Mouse (Mus musculus): ENCODE data around the gene Fam216a.

DNA sequence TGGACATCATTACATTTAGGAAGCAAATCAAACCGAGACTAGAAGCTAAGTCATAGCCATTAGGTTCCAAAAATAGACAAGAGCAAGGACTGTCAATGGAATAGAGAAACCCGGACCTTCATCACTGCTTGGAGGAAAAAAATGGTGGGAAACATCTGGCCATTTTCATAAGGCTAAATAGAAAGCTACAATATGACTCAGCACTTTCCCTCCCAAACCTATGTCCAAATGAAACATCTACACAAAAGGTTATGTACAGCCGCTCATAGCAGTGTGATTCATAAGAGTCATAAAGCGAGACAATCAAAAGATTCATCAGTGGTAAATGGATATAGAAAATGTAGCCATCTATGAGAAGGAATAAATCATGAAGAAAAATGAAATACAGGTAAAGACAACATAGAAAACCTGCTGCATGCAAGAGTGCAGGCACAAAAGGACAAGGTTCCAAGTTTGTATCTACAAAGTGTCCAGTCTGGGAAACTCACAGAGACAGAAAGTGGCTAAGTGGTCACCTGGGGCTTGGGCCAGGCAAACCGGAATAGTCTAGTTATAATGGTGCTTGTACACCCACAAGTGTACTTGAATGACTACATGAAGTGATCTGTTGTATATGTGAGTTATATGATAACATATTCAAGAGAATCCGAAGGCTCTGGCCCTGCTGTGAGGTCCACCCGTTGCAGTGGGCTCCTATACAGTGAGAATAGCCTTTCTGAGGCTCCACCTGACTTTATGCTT lies 35.4 kb downstream of the Fam216a start:
- TF ChIP-seq CTCF (IDR thresholded peaks at IDR 0.05; ENCODE audit: low read depth) (no peak), EP300 (IDR thresholded peaks at IDR 0.05; ENCODE audit: low read depth) (no peak)

All from liver, postnatal 0 days (tissue).